Mouse (Mus musculus) spleen, adult 2 months (tissue): ENCODE measurements around the gene Grin2c.

Source experiments
- CTCF ChIP-seq: fragments of 200-500 bp; IDR thresholded peaks from 2 replicates; pipeline ENCODE4 v1.5.1; 2011; ENCODE audit warnings: mild to moderate bottlenecking, inconsistent platforms; ENCODE audit not compliant: insufficient read depth, insufficient read length, insufficient replicate concordance; ENCODE audit errors: extremely low read depth
- POLR2A ChIP-seq: fragments of 200-500 bp; IDR thresholded peaks from 2 replicates; pipeline ENCODE4 v1.6.1; 2011; ENCODE audit warnings: low read depth, low read length, inconsistent platforms

GRCm38 (mm10) chr11:115219685-115220084, 47.4 kb downstream of the Grin2c start:
- TF ChIP-seq POLR2A (no peak), CTCF (no peak)
